Comparison of ENCODE assay signal across 8 mouse cellular contexts in the genomic region with DNA sequence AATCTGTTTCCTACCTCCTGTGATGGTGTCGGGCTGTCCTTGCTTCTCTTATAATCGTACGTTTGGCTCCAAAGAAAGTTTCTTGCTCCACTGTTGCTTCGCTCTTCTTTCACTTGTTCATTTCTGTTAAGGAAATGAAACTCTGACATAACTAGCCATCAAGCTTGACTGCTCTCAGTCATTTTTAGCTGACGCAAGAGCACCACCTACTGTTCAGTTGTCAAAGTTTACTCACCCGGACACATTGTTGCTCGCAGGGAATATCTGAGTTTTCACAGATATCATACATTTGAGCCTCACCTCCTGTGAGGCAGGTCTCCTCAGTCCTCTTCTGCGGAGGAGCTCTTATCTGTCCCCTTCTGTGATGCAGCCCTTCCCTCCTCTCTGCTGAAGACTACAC. TPM values are rescaled to one million over a fixed set of nuclear protein-coding genes. Genes with fewer than 3 reads are reported as not detected.
A peak's percentile ranks its signal among the peaks of the same experiment; 100 is the strongest.
DNase-seq lines count a peak whose midpoint lies in the region; ATAC-seq and TF ChIP-seq lines count a peak whose summit lies in the region.

No protein-coding gene starts in this region.

- intact Hi-C loops in heart, postnatal 14 days (cut with DNase I) = no loop called here
- intact Hi-C loops in left cerebral cortex, postnatal 14 days (cut with DNase I) = no loop called here

- no peak overlapping the region for H3K4me3 ChIP-seq in kidney, embryonic 16.5 days (ENCODE audit: low read length)
- no peak overlapping the region for H3K4me3 ChIP-seq in G1E (ENCODE audit: low read depth, low read length)

- H3K27me3 ChIP-seq in kidney, embryonic 16.5 days (ENCODE audit: insufficient read depth, low read length) = no peaks in the 10 kb centered on the region
- H3K27me3 ChIP-seq in G1E (ENCODE audit: insufficient read depth, low read length) = no peaks in the 10 kb centered on the region

- no peaks in the 10 kb centered on the region for H3K4me1 ChIP-seq in kidney, embryonic 16.5 days (ENCODE audit: insufficient read depth, low read length)
- H3K4me1 ChIP-seq in G1E (ENCODE audit: insufficient read depth, low read depth, low read length) = peaks cover 23% of the 10 kb centered on the region

- peak; percentile 44 for DNase-seq in kidney, adult 11 months
- DNase-seq in G1E (ENCODE audit: low spot score) = peak; percentile 27
- DNase-seq in cerebellum, adult 8-10 months = peak; percentile 49
- DNase-seq in heart, postnatal 14 days = peak; percentile 60 to 76
- DNase-seq in left cerebral cortex, postnatal 14 days (ENCODE audit: low spot score in 2 of 2) = peak; percentile 63 to 67
- DNase-seq in natural killer cell, adult 2 months (ENCODE audit: low spot score in 2 of 2) = peak; percentile 17 to 69
- no peak for DNase-seq in testis, postnatal 14 days (ENCODE audit: low spot score)

- no peaks in the 10 kb centered on the region for H3K9me3 ChIP-seq in kidney, embryonic 16.5 days (ENCODE audit: low read length)
- H3K9me3 ChIP-seq in G1E (replicated peaks) = no peaks in the 10 kb centered on the region

- H3K36me3 ChIP-seq in kidney, embryonic 16.5 days (ENCODE audit: insufficient read depth, low read length) = peaks cover 35% of the 10 kb centered on the region
- H3K36me3 ChIP-seq in G1E (replicated peaks) = peaks cover 90% of the 10 kb centered on the region

- TF ChIP-seq CTCF in G1E (IDR thresholded peaks at IDR 0.05; ENCODE audit: low read depth, low read length) = no peak

- 67% methylated on average over 8 of the region's 8 CpGs for WGBS in kidney, embryonic 16.5 days

- no peak overlapping the region for H3K4me2 ChIP-seq in kidney, embryonic 16.5 days (replicated peaks; ENCODE audit: low read depth, low read length)

- ATAC-seq in kidney, embryonic 16.5 days (ENCODE audit: low FRiP score, low TSS enrichment) = no peak
- peak; percentile 80 for ATAC-seq in G1E (ENCODE audit: extremely low read depth, insufficient number of reproducible peaks, low FRiP score, poor library complexity, severe bottlenecking)

- H3K9ac ChIP-seq in kidney, embryonic 16.5 days (replicated peaks; ENCODE audit: low read length) = no peak overlapping the region

- no peak overlapping the region for H3K27ac ChIP-seq in kidney, embryonic 16.5 days (ENCODE audit: low read length)

RNA-seq across cellular contexts. Expression of a gene that starts 44.8 kb away (rescaled TPM):
- polyA plus RNA-seq in kidney, embryonic 16.5 days (2015; fragmentation: Nextera tagmentation; extraction: Ambion mirVana) = 17.0 and 18.5 TPM in 2 replicates
- total RNA-seq in G1E (2014; fragmentation: Nextera tagmentation) (110 and 117 TPM in 2 replicates), G1E (2017) (80.1 and 86.5 TPM in 2 replicates)
- polyA plus RNA-seq in G1E (2012) = 11.0 and 17.1 TPM in 2 replicates
- total RNA-seq in heart, postnatal 14 days (2021) = 10 to 100 TPM; 40.2 to 42.6 TPM
- 10 to 100 TPM; 28.1 to 31.6 TPM for total RNA-seq in left cerebral cortex, postnatal 14 days (2021)
